Mouse (Mus musculus): ENCODE data around the gene Ankle1. TPM values are rescaled to one million over a fixed set of nuclear protein-coding genes. Genes with fewer than 3 reads are reported as not detected.

Gene Ankle1
- polyA plus RNA-seq (2015; fragmentation: Nextera tagmentation; extraction: Ambion mirVana), result 30.2 and 30.6 TPM in 2 replicates

DNA sequence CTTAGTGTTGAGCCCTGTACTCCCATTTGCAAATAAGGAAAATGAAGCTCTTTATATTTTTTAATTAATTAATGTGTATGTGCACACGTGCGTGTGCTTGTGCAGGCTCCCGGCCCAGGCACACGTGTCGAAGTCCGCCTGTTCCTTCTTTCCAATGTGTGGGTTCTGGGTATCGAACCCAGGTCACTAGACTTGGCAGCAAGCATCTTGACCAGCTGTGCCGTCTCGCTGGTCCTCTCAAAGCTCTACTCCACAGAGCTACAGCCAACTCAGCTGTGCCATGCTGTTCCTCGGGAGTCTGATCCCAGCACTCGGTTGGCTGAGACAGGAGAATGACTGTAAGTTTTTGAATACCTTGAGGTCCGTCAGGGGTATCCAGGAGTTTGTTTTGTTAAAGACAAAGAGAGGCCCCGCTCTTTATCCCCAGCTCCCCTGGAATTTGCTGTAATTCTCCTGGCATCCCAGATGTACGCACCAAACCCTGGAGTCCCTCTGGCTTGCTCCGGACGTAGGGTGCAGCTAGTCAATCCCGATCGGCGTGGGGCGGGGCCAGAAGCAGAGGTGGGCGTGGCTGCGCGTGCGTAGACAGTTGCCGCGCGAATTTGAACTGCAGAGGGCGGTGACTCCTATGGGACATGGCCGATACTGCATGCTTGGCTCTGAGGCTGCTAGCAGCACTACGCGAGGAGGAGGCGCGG, at the start of gene Ankle1:
Gene Ankle1, plus strand, starts transcription at position 610 of the 698 bp plus-strand sequence.
- peak within 1 kb of the TSS; percentile 54; the same call in 1 of the 2 replicates for H3K9ac ChIP-seq
- H3K27me3 ChIP-seq, result no peaks in the 10 kb centered on the region
- H3K27ac ChIP-seq, result peak within 1 kb of the TSS; percentile 13
- peaks cover 21% of the 10 kb centered on the region for H3K4me1 ChIP-seq
- H3K4me3 ChIP-seq, result peak within 1 kb of the TSS; percentile 66
- 18% methylated on average over 33 of the region's 33 CpGs for WGBS
- H3K9me3 ChIP-seq, result no peaks in the 10 kb centered on the region
- peak; percentile 85 for ATAC-seq (ENCODE audit: insufficient number of reproducible peaks, low FRiP score, low TSS enrichment, low read depth)
- H3K36me3 ChIP-seq, result peaks cover 20% of the 10 kb centered on the region
- peak within 1 kb of the TSS; percentile 96 for H3K4me2 ChIP-seq

- Histone ChIP-seq H3K9me3 (no peaks in the 10 kb centered on the region), H3K36me3 (peaks cover 89% of the 10 kb centered on the region), H3K27me3 (no peaks in the 10 kb centered on the region), H3K27ac (no peak overlapping the region), H3K9ac (no peak overlapping the region), H3K4me2 (no peak overlapping the region), H3K4me1 (no peaks in the 10 kb centered on the region), H3K4me3 (no peak overlapping the region)
- no peak for ATAC-seq (ENCODE audit: insufficient number of reproducible peaks, low FRiP score, low TSS enrichment, low read depth)
- 89% methylated on average over 3 of the region's 3 CpGs for WGBS
These were observed 47.8 kb upstream of the Ankle1 start for GRCm38 (mm10) chr8:71358026-71358425.

DNA sequence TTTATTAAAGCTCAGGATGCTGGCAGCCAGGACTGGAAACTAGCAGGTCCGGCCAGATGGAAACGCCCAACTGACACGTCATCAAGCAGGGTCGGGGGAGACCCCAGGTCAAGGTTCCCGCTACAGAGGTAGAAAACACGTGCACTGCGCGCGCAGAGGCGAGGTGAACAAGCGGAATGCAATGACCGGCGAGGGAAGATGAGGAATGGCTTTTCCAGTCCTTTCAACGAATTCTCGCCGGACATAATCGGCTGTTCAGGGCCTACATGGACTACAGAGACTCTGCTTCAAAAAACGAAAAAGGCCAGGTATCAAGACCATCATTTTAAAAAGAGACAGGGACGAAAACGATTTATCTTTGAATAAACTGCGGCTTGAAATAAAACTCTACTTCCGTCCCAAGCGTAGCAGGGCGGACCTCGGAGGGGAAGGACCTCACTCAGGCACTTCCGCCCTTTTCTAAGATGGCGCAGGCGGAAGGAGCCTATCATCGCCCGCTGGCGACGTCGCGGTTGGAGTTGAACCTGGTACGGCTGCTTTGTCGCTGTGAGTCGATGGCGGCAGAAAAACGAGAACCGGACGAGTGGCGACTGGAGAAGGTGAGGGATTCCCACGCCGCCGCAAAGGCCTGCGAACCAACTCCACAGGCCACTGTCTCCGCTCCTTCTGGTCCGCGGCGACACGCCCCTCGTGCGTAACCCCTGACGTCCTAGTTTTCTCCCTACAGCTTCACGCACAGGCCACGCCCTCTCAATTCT, 38.9 kb upstream of the Ankle1 start, which contains the start of gene Use1:
Gene Use1, plus strand, starts transcription at position 78 of the 758 bp plus-strand sequence.
- peaks cover 34% of the 10 kb centered on the region for H3K4me1 ChIP-seq
- peak within 1 kb of the TSS; percentile 53 for H3K9ac ChIP-seq
- ATAC-seq (ENCODE audit: insufficient number of reproducible peaks, low FRiP score, low TSS enrichment, low read depth), result peak; percentile 84
- H3K36me3 ChIP-seq, result peaks cover 15% of the 10 kb centered on the region; the same call in 1 of the 2 replicates
- peak within 1 kb of the TSS; percentile 65 for H3K4me3 ChIP-seq
- peak within 1 kb of the TSS; percentile 95 for H3K27ac ChIP-seq
- under 1% methylated on average over 56 of the region's 56 CpGs for WGBS
- H3K4me2 ChIP-seq, result peak within 1 kb of the TSS; percentile 89
- H3K9me3 ChIP-seq, result no peaks in the 10 kb centered on the region
- no peaks in the 10 kb centered on the region for H3K27me3 ChIP-seq

DNA sequence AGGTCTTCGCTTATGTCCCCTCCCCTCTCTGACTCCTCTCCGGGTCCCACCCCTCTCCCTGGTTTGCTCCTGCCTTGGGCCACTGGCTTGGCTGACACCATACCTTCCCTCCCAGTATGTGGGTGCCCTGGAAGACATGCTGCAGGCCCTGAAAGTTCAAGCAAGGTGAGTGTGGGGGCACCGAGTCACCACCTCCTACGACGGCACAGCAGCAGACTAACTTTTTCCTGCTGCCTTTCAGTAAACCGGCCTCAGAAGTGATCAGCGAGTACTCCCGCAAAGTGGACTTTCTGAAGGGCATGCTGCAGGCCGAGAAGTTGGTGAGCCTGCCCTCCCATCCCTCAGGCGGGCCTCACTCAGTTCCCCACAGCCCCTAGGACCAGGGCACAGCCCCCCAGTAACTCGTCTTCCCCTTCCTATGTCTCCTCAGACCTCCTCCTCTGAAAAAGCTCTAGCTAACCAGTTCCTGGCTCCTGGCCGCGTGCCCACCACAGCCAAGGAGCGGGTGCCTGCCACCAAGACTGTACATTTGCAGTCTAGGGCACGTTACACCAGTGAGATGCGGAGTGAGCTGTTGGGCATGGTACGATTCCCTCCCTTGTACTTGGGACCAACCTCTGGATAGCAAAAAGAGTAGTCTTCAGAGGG, 38.2 kb upstream of the Ankle1 start:
- peak overlapping the region; percentile 89 for H3K4me2 ChIP-seq
- H3K27me3 ChIP-seq, result no peaks in the 10 kb centered on the region
- 43% methylated on average over 17 of the region's 17 CpGs for WGBS
- H3K9ac ChIP-seq, result peak overlapping the region; percentile 26
- peaks cover 15% of the 10 kb centered on the region; the same call in 1 of the 2 replicates for H3K36me3 ChIP-seq
- H3K27ac ChIP-seq, result peak overlapping the region; percentile 95
- H3K4me1 ChIP-seq, result peaks cover 34% of the 10 kb centered on the region
- ATAC-seq (ENCODE audit: insufficient number of reproducible peaks, low FRiP score, low TSS enrichment, low read depth), result no peak
- no peaks in the 10 kb centered on the region for H3K9me3 ChIP-seq
- H3K4me3 ChIP-seq, result peak overlapping the region; percentile 65

GRCm38 (mm10) chr8:71368366-71368765, 37.4 kb upstream of the Ankle1 start:
- Histone ChIP-seq H3K9ac (0 out of 2 replicates have a peak overlapping the region, but pooled peaks have one; percentile 26), H3K27me3 (no peaks in the 10 kb centered on the region), H3K4me1 (peaks cover 34% of the 10 kb centered on the region), H3K27ac (no peak overlapping the region), H3K36me3 (peaks cover 17% of the 10 kb centered on the region), H3K4me3 (peak overlapping the region; percentile 65; the same call in 1 of the 2 replicates), H3K4me2 (peak overlapping the region; percentile 89; the same call in 1 of the 2 replicates), H3K9me3 (no peaks in the 10 kb centered on the region)
- no peak for ATAC-seq (ENCODE audit: insufficient number of reproducible peaks, low FRiP score, low TSS enrichment, low read depth)

- H3K9me3 ChIP-seq, result no peaks in the 10 kb centered on the region
- no peaks in the 10 kb centered on the region for H3K27me3 ChIP-seq
- ATAC-seq (ENCODE audit: insufficient number of reproducible peaks, low FRiP score, low TSS enrichment, low read depth), result no peak
- no peak overlapping the region for H3K4me3 ChIP-seq
- peaks cover 25% of the 10 kb centered on the region for H3K36me3 ChIP-seq
- no peak overlapping the region for H3K27ac ChIP-seq
- no peak overlapping the region for H3K9ac ChIP-seq
- peaks cover 34% of the 10 kb centered on the region for H3K4me1 ChIP-seq
- 91% methylated on average over 10 of the region's 10 CpGs for WGBS
- H3K4me2 ChIP-seq, result no peak overlapping the region
These were observed 36.6 kb upstream of the Ankle1 start for GRCm38 (mm10) chr8:71369040-71369718.

GRCm38 (mm10) chr8:71370711-71371235, 35.0 kb upstream of the Ankle1 start:
- H3K4me3 ChIP-seq, result peak overlapping the region; percentile 63
- peaks cover 46% of the 10 kb centered on the region for H3K4me1 ChIP-seq
- peak overlapping the region; percentile 90 for H3K27ac ChIP-seq
- peaks cover 38% of the 10 kb centered on the region for H3K36me3 ChIP-seq
- H3K9me3 ChIP-seq, result no peaks in the 10 kb centered on the region
- 18% methylated on average over 5 of the region's 5 CpGs for WGBS
- no peak for ATAC-seq (ENCODE audit: insufficient number of reproducible peaks, low FRiP score, low TSS enrichment, low read depth)
- no peaks in the 10 kb centered on the region for H3K27me3 ChIP-seq
- no peak overlapping the region for H3K9ac ChIP-seq
- peak overlapping the region; percentile 48 for H3K4me2 ChIP-seq

GRCm38 (mm10) chr8:71371236-71371848, 34.5 kb upstream of the Ankle1 start, which contains the start of gene Ocel1:
Gene Ocel1, plus strand, starts transcription at chr8:71371298.
- peaks cover 38% of the 10 kb centered on the region for H3K36me3 ChIP-seq
- WGBS, result under 1% methylated on average over 68 of the region's 68 CpGs
- peak; percentile 88 for ATAC-seq (ENCODE audit: insufficient number of reproducible peaks, low FRiP score, low TSS enrichment, low read depth)
- H3K27me3 ChIP-seq, result no peaks in the 10 kb centered on the region
- H3K9ac ChIP-seq, result peak within 1 kb of the TSS; percentile 31; the same call in 1 of the 2 replicates
- peaks cover 46% of the 10 kb centered on the region for H3K4me1 ChIP-seq
- H3K27ac ChIP-seq, result peak within 1 kb of the TSS; percentile 90
- H3K9me3 ChIP-seq, result no peaks in the 10 kb centered on the region
- H3K4me2 ChIP-seq, result peak within 1 kb of the TSS; percentile 48
- H3K4me3 ChIP-seq, result peak within 1 kb of the TSS; percentile 63

- Histone ChIP-seq H3K4me1 (peaks cover 53% of the 10 kb centered on the region), H3K27me3 (no peaks in the 10 kb centered on the region), H3K9ac (no peak overlapping the region), H3K27ac (peak overlapping the region; percentile 28; the same call in 1 of the 2 replicates), H3K4me3 (no peak overlapping the region), H3K36me3 (peaks cover 44% of the 10 kb centered on the region), H3K9me3 (no peaks in the 10 kb centered on the region), H3K4me2 (no peak overlapping the region)
- no peak for ATAC-seq (ENCODE audit: insufficient number of reproducible peaks, low FRiP score, low TSS enrichment, low read depth)
- 87% methylated on average over 12 of the region's 12 CpGs for WGBS
These were observed 33.4 kb upstream of the Ankle1 start for GRCm38 (mm10) chr8:71372427-71372826.

DNA sequence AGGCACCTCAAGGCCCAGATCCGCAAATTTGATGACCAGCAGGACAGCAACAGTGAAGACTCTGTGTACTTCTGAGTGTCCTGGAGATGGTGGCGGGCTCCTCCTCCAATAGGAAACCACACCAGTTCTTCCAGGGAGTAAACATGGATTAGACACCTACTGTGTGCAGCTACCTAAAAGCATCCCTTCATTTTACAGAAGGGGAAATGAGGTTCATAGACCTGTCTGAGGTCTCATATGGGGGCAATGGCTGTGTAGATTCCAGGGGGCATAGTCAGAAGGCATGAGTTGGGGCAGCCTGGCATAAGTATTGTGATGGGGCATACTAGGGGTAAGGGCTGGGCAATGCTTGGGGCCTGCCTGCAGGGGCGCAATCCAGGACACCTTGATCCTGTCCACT, 32.8 kb upstream of the Ankle1 start:
- peak overlapping the region; percentile 28; the same call in 1 of the 2 replicates for H3K27ac ChIP-seq
- no peak for ATAC-seq (ENCODE audit: insufficient number of reproducible peaks, low FRiP score, low TSS enrichment, low read depth)
- WGBS, result 90% methylated on average over 3 of the region's 3 CpGs
- H3K4me3 ChIP-seq, result no peak overlapping the region
- H3K9me3 ChIP-seq, result no peaks in the 10 kb centered on the region
- H3K4me1 ChIP-seq, result peaks cover 48% of the 10 kb centered on the region
- H3K36me3 ChIP-seq, result peaks cover 49% of the 10 kb centered on the region
- H3K27me3 ChIP-seq, result no peaks in the 10 kb centered on the region
- H3K4me2 ChIP-seq, result no peak overlapping the region
- H3K9ac ChIP-seq, result no peak overlapping the region
